Mouse (Mus musculus) midbrain, embryonic 12.5 days (tissue): ENCODE data around the gene Acvr1b. TPM values are rescaled to one million over a fixed set of nuclear protein-coding genes. Genes with fewer than 3 reads are reported as not detected.

ENCODE experiments used
- ATAC-seq: fragments of 200-750 bp; cut with Nextera tagmentation; 2 replicates; pipeline ENCODE4 v1.8.0; 2017; ENCODE audit warnings: low read depth, moderate TSS enrichment, moderate library complexity; ENCODE audit not compliant: low FRiP score
- H3K27ac ChIP-seq: fragments of 300-500 bp; sonication (generic); replicated peaks from 2 replicates; pipeline ENCODE4 v1.5.1; 2016; ENCODE audit warnings: mild to moderate bottlenecking
- H3K27me3 ChIP-seq: fragments of 300-500 bp; sonication (generic); 2 replicates; pipeline ENCODE4 v1.6.1; 2016; ENCODE audit warnings: mild to moderate bottlenecking
- H3K36me3 ChIP-seq: fragments of 300-500 bp; sonication (generic); 2 replicates; pipeline ENCODE4 v1.6.1; 2016
- H3K4me1 ChIP-seq: fragments of 300-500 bp; sonication (generic); 2 replicates; pipeline ENCODE4 v1.6.1; 2016
- H3K4me2 ChIP-seq: fragments of 300-500 bp; sonication (generic); replicated peaks from 2 replicates; pipeline ENCODE4 v1.6.1; 2016; ENCODE audit warnings: mild to moderate bottlenecking, moderate library complexity
- H3K4me3 ChIP-seq: fragments of 300-500 bp; sonication (generic); 2 replicates; pipeline ENCODE4 v1.5.1; 2016; ENCODE audit warnings: mild to moderate bottlenecking
- H3K9ac ChIP-seq: fragments of 300-500 bp; sonication (generic); replicated peaks from 2 replicates; pipeline ENCODE4 v1.6.1; 2016; ENCODE audit warnings: mild to moderate bottlenecking, moderate library complexity
- H3K9me3 ChIP-seq: fragments of 300-500 bp; sonication (generic); 2 replicates; pipeline ENCODE4 v1.6.1; 2016; ENCODE audit warnings: mild to moderate bottlenecking
- WGBS: fragments of 180-500 bp; shearing (Covaris S2); methylation state at CpG from one replicate; pipeline ENCODE4 v1.1.7; 2016; 5-methylcytosine and 5-hydroxymethylcytosine counted together
- polyA plus RNA-seq: library from polyadenylated mRNA; unstranded; fragments of >200 nt; fragmentation: Nextera tagmentation; extraction: Ambion mirVana; gene quantifications from 2 replicates; pipeline ENCODE4 v1.2.1, GENCODE M21; 2016

The Acvr1b gene
- polyA plus RNA-seq, 1 experiment from 2014 or later = 14.8 TPM

DNA sequence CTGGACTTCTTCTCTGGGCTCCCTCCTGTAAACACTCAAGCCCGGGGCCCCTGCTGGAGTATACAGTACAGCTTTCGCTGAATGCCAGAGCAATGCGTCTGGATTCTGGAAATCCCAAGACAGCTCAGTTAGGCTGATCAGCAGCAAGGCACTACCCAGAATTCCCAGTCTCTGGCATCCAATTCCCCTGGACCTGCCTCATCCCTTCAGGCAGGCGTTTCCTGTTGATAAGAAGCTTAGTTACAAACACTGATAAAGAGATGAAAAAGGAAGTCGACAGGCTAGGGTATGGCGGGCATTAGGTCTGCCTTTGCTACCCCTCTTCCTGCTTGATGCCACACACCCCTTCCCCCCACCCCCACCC is 26.0 kb upstream of the Acvr1b start:
- Histone ChIP-seq H3K4me1 (peaks cover 23% of the 10 kb centered on the region), H3K36me3 (no peaks in the 10 kb centered on the region), H3K9ac (no peak overlapping the region), H3K4me3 (no peak overlapping the region), H3K27me3 (peaks cover 26% of the 10 kb centered on the region), H3K9me3 (no peaks in the 10 kb centered on the region), H3K4me2 (no peak overlapping the region), H3K27ac (no peak overlapping the region)
- no peak for ATAC-seq
- WGBS = 62% methylated on average over 6 of the region's 6 CpGs

DNA sequence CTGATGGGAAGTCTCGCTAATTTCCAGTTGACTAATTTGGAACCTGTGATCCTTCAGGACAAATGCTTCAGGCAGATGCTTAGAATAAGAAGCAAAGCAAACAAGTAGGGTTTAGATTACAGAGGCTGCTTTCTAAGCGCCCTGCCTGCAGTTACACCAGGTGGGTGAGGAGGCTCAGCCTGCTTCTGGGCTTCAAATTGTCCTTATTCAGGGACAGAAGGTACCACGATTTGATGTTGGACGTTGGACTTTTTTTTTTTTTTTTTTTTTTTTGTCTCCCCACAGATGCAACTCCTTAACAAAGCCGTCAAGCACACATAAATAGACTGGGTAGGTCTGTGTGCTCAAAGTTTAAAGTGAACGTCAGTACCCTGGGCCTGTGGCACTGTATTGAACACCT is 25.3 kb upstream of the Acvr1b start:
- 74% methylated on average over 6 of the region's 6 CpGs for WGBS
- Histone ChIP-seq H3K27me3 (peaks cover 19% of the 10 kb centered on the region), H3K4me2 (no peak overlapping the region), H3K27ac (no peak overlapping the region), H3K4me1 (peaks cover 16% of the 10 kb centered on the region), H3K9ac (no peak overlapping the region), H3K36me3 (no peaks in the 10 kb centered on the region), H3K4me3 (no peak overlapping the region), H3K9me3 (no peaks in the 10 kb centered on the region)
- ATAC-seq = no peak

DNA sequence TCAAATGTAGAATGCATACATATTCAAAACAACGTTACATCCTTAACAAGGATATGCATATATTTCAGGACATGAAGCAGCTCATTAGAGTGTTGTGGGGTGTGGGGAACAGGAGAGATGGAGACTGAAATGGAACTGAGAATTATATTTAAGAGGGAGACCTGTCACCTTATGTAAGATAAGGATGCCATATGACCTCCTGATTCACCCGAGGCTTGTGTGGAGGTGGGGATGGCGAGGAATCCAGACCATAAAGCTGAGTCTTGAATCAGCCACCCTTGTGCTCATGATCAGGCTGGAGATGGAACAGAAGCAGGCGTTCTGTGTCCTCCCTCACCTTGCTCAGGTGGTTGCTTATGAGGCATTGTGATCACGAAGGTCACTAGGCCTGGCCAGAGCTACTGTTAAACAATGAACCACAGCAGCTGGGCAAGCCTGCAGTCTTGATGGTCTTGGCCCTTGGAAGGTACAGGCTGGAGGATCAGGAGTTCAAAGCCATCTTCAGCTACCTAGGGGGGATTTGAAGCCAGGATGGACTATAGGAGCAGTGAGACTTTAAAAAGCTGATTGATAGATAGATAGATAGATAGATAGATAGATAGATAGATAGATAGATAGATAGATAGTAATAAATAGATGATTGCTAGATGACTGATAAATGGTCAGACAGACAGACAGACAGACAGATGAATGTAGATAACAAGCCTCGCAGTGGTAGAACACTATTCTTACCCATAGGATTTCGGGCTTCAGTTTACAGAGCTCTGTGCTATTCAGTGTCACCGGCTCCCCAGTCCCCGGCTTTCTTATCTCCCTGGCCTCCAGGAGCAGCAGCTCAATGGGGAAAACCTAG is 22.2 kb upstream of the Acvr1b start:
- 76% methylated on average over 9 of the region's 9 CpGs for WGBS
- Histone ChIP-seq H3K27me3 (peaks cover 9% of the 10 kb centered on the region; the same call in 1 of the 2 replicates), H3K4me2 (no peak overlapping the region), H3K9ac (no peak overlapping the region), H3K9me3 (0 out of 2 replicates have a peak, but pooled peaks cover 1% of the 10 kb centered on the region), H3K4me3 (no peak overlapping the region), H3K27ac (no peak overlapping the region), H3K36me3 (no peaks in the 10 kb centered on the region), H3K4me1 (peaks cover 3% of the 10 kb centered on the region; the same call in 1 of the 2 replicates)
- ATAC-seq = no peak

DNA sequence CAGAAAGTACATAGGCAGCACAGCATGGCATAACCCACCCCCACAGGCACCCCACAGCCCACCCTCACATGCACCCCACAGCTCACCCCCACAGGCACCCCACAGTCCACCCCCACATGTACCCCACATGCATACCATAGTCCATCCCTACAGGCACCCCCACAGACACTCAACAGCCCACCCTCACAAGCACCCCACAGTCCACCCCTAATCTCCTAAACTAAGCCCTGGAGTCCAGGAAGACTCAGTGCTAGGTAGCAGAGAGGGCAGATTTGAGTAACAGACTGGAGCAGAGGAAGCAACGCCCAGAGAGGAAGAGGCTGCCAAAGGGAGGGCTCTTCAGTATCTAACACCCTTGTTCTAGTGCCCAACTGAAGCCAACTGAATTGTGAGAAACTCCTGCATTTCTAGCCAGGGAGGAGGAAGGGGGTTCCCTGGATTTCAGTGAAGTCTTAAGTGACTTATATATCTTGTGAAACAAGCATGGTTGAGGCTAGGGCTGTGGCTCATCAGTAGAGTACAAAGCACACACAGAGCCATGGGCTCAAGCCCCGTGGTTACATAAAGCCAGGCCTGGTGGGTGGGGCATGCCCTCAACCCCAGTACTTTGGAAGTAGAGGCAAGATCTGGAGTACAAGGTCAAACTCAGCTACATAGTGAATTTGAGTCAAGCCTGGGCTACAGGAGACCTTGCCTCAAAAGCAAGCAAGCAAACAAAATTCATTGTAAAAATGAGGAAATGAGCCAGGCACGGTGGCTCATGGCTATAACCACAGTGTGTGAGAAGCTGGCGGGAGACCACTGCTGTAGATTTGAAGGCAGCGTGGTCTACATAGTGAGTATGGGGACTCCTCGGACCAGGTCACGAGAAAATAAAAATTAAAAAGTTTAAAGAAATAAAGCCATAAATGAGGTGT is 18.9 kb upstream of the Acvr1b start:
- WGBS = 85% methylated on average over 7 of the region's 7 CpGs
- no peak for ATAC-seq

DNA sequence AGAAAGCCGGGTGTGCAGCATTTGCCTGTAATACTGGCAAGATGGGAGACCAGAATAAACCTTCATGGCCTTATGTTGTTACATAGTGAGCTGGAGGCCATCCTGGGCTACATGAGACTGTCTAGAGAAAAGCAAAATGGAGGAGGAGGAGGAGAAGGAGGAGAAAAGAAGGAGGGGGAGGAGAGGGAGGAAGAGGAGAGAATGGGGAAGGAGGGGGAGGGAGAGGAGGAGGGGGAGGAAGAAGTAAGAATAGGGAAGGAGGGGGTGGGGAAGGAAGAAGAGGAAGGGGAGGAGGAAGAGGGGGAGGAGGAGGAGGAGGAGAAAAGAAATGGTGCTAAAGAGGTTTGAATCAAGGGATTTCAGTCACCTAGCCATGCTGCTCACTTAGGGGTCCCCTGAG is 13.7 kb upstream of the Acvr1b start:
- H3K4me3 ChIP-seq = peak overlapping the region; percentile 18; the same call in 1 of the 2 replicates
- peak overlapping the region; percentile 38 for H3K4me2 ChIP-seq
- H3K36me3 ChIP-seq = no peaks in the 10 kb centered on the region
- peak overlapping the region; percentile 84 for H3K27ac ChIP-seq
- ATAC-seq = no peak
- 29% methylated on average over 1 of the region's 1 CpGs for WGBS
- H3K9ac ChIP-seq = no peak overlapping the region
- 0 out of 2 replicates have a peak, but pooled peaks cover 6% of the 10 kb centered on the region for H3K9me3 ChIP-seq
- no peaks in the 10 kb centered on the region for H3K27me3 ChIP-seq
- H3K4me1 ChIP-seq = peaks cover 40% of the 10 kb centered on the region

More for the DNA sequence above, 18.9 kb upstream of the Acvr1b start:
- Histone ChIP-seq H3K27me3 (no peaks in the 10 kb centered on the region), H3K4me2 (no peak overlapping the region), H3K36me3 (no peaks in the 10 kb centered on the region), H3K4me1 (peaks cover 6% of the 10 kb centered on the region), H3K27ac (no peak overlapping the region), H3K9me3 (0 out of 2 replicates have a peak, but pooled peaks cover 6% of the 10 kb centered on the region), H3K4me3 (no peak overlapping the region), H3K9ac (no peak overlapping the region)

DNA sequence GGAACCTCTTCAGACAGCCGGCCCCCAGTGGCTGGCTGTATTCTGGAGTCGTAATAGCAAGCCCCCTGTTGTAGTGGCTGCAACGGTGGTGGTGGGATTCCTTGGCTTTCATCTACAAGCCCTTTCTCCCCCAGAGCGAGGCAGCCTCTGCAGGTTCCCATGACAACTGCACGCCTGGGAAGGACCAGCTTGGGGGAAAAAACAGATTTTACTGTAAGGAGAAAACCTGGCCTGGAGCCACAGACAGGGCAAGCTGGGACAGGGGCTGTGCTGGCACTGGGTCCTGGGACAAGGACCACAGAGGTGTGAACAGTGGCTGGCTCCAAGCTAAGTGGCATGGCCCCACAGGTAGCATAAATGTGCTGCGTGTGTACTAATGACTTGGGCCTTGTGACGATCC is 13.3 kb upstream of the Acvr1b start:
- H3K27me3 ChIP-seq = peaks cover 2% of the 10 kb centered on the region; the same call in 1 of the 2 replicates
- H3K9me3 ChIP-seq = 0 out of 2 replicates have a peak, but pooled peaks cover 6% of the 10 kb centered on the region
- ATAC-seq = peak; percentile 78
- no peak overlapping the region for H3K9ac ChIP-seq
- peaks cover 40% of the 10 kb centered on the region for H3K4me1 ChIP-seq
- peak overlapping the region; percentile 84 for H3K27ac ChIP-seq
- WGBS = 17% methylated on average over 7 of the region's 7 CpGs
- no peaks in the 10 kb centered on the region for H3K36me3 ChIP-seq
- H3K4me2 ChIP-seq = peak overlapping the region; percentile 38
- H3K4me3 ChIP-seq = peak overlapping the region; percentile 18; the same call in 1 of the 2 replicates

DNA sequence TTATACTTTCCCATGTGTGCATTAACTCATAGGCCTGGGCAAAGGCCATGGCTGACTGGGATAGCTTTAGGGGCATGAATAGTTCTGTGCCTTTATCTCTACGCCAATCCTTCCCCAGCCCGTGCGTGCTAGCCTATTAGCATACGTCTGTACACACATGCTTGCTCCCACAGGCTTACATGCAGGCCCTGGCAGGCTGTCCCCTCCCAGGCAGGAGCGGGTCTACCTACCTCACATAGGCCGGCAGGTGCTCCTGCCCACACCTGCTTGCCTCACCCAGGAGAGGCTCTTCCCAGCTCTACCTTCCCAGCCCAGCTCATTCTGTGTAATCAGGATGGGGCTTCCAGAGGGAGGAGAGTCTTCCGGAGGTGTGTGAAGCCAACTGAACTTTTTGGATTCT is 12.3 kb upstream of the Acvr1b start:
- H3K36me3 ChIP-seq = no peaks in the 10 kb centered on the region
- WGBS = 85% methylated on average over 7 of the region's 7 CpGs
- peaks cover 4% of the 10 kb centered on the region; the same call in 1 of the 2 replicates for H3K27me3 ChIP-seq
- H3K9ac ChIP-seq = no peak overlapping the region
- H3K9me3 ChIP-seq = 0 out of 2 replicates have a peak, but pooled peaks cover 6% of the 10 kb centered on the region
- no peak overlapping the region for H3K4me2 ChIP-seq
- no peak for ATAC-seq
- H3K4me1 ChIP-seq = peaks cover 40% of the 10 kb centered on the region
- no peak overlapping the region for H3K27ac ChIP-seq
- H3K4me3 ChIP-seq = no peak overlapping the region

DNA sequence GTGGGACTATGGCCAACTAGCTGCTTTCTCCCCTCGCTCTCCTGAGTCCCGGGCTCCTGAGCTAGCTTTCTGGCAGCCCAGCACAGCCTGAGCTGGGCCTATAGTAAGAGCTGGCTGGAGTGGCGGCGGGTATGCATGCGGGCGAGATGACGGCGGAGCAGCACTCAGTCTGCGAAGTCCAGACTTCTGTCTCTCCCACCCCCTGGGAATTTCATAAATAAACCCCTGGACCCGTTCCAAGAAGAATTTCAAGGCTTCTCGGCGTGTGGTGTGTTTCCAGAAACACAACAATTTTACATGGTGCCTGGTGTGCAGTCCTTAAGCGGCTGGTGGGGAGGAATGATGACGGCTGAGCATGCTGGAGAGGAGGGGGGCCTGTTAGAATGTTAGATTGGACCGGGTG is 10.8 kb upstream of the Acvr1b start:
- Histone ChIP-seq H3K27me3 (peaks cover 4% of the 10 kb centered on the region; the same call in 1 of the 2 replicates), H3K4me3 (no peak overlapping the region), H3K4me1 (peaks cover 40% of the 10 kb centered on the region), H3K4me2 (no peak overlapping the region), H3K9ac (no peak overlapping the region), H3K36me3 (no peaks in the 10 kb centered on the region), H3K9me3 (no peaks in the 10 kb centered on the region), H3K27ac (no peak overlapping the region)
- WGBS = 52% methylated on average over 15 of the region's 15 CpGs
- ATAC-seq = 0 out of 2 replicates have a peak, but pooled peaks have one; percentile 34

DNA sequence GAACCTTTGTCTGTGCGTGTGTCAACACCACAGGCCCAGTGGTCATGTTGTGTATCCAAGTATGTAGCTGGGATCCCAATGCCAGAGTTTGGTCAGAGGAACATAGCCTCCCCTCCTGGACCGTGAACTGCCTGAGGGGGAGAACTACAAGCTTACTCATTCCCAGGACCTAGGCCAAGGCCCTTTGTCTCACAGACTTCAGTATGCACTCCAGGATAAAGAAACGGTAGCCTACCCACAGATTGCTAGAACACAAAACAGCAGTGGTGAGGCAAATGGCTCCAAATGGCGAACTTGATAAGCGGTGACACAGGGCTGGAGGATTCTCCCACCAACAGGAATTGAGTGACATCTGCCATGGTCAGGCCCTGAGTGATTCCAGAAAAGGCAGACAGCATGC is 10.0 kb upstream of the Acvr1b start:
- Histone ChIP-seq H3K4me1 (peaks cover 40% of the 10 kb centered on the region), H3K36me3 (no peaks in the 10 kb centered on the region), H3K4me2 (no peak overlapping the region), H3K9me3 (no peaks in the 10 kb centered on the region), H3K27me3 (peaks cover 4% of the 10 kb centered on the region; the same call in 1 of the 2 replicates), H3K27ac (no peak overlapping the region), H3K4me3 (no peak overlapping the region), H3K9ac (no peak overlapping the region)
- ATAC-seq = no peak
- WGBS = 75% methylated on average over 5 of the region's 5 CpGs

DNA sequence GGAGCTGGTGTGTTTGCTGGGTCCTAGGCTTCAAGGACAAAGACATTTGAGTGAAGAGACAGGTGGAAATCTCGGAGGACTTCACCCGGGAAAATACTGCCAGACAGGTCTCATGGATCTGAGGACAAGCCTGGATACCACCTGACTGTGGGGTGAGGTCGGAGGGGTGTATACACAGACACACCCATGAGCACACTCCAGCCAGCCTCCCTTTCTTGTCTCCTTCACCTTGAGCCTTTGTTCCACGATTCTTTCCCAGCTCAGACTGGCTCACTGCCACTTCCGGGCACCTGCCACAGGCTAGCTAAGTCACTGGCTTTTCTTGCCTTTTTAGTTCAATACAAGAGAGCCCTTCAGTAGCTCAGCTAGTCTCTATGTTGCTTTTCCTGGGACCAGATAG is 9.6 kb upstream of the Acvr1b start:
- Histone ChIP-seq H3K4me3 (no peak overlapping the region), H3K27me3 (peaks cover 4% of the 10 kb centered on the region; the same call in 1 of the 2 replicates), H3K9ac (no peak overlapping the region), H3K4me2 (no peak overlapping the region), H3K36me3 (no peaks in the 10 kb centered on the region), H3K4me1 (peaks cover 40% of the 10 kb centered on the region), H3K9me3 (no peaks in the 10 kb centered on the region), H3K27ac (no peak overlapping the region)
- 60% methylated on average over 5 of the region's 5 CpGs for WGBS
- ATAC-seq = no peak

DNA sequence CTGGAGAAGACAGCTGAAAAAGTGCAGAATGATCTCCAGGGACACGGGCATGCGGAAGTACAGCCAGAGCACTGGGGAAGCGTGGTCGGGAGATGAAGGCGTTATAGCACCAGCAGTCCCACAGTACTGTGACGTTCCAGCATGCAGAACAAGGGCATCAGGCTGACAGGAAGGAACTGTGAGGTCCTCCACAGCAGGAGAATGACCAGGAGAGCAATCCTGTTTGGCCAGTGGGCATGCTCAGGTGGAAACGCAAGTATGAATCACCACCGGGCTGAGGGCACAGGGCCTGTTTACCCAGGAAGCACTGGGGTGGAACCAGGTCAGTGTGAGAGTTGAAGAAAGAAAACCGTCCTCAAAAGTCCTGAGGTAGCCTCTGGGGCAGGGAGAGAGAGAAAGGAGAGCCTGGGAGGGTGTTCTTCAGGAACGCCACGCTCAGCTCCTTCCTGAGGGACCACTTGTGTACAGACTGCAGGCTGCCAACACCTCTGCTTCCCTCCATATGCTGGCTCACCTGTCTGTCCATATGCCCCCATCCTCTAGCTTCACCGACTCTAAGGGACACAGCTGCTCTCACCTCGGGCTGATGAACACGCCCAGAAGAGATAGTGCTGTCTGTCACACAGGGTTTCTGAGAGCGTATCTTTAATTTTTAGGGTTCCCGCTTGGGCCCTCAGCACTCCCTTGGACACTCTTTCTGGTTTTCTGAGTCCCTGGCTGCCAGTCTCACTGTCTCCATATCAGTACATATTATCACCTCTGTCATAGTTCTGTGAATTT is 8.0 kb upstream of the Acvr1b start:
- Histone ChIP-seq H3K27ac (no peak overlapping the region), H3K27me3 (peaks cover 4% of the 10 kb centered on the region; the same call in 1 of the 2 replicates), H3K4me1 (peaks cover 25% of the 10 kb centered on the region), H3K36me3 (no peaks in the 10 kb centered on the region), H3K9ac (no peak overlapping the region), H3K9me3 (no peaks in the 10 kb centered on the region), H3K4me2 (no peak overlapping the region), H3K4me3 (no peak overlapping the region)
- no peak for ATAC-seq
- 71% methylated on average over 16 of the region's 16 CpGs for WGBS
